Mouse (Mus musculus) G1E (cell line): ENCODE results near the gene Slc25a20. TPM values are rescaled to one million over a fixed set of nuclear protein-coding genes. Genes with fewer than 3 reads are reported as not detected.

Source experiments
- ATAC-seq: 2 replicates; pipeline ENCODE4 v1.8.0; 2016; ENCODE audit warnings: mild to moderate bottlenecking; ENCODE audit not compliant: insufficient number of reproducible peaks, poor library complexity, low FRiP score, severe bottlenecking; ENCODE audit errors: extremely low read depth
- DNase-seq: peaks from one replicate; pipeline ENCODE4 v3.0.0; 2012; ENCODE audit warnings: low spot score
- H3K27me3 ChIP-seq: 2 replicates; pipeline ENCODE4 v1.6.1; 2012; ENCODE audit warnings: mild to moderate bottlenecking, low read length, inconsistent platforms; ENCODE audit not compliant: insufficient read depth
- H3K36me3 ChIP-seq: replicated peaks from 2 replicates; pipeline ENCODE3; 2012; ENCODE audit warnings: mild to moderate bottlenecking, inconsistent platforms
- H3K4me1 ChIP-seq: 2 replicates; pipeline ENCODE4 v1.6.1; 2012; ENCODE audit warnings: low read depth, low read length, inconsistent platforms, mixed read lengths; ENCODE audit not compliant: insufficient read depth
- H3K4me3 ChIP-seq: 2 replicates; pipeline ENCODE4 v1.5.1; 2012; ENCODE audit warnings: low read depth, mild to moderate bottlenecking, inconsistent platforms, low read length, moderate library complexity, mixed read lengths
- H3K9me3 ChIP-seq: replicated peaks from 2 replicates; pipeline ENCODE4 v1.6.1; 2012; ENCODE audit warnings: inconsistent platforms
- CTCF ChIP-seq: IDR thresholded peaks from 2 replicates; pipeline ENCODE4 v1.5.1; 2012; ENCODE audit warnings: low read depth, low read length, inconsistent platforms, mixed read lengths
- GATA1 ChIP-seq: IDR thresholded peaks from 2 replicates; pipeline ENCODE4 v1.6.1; 2012; ENCODE audit warnings: borderline replicate concordance, low read length, inconsistent platforms, mixed read lengths
- GATA2 ChIP-seq: IDR thresholded peaks from 2 replicates; pipeline ENCODE4 v1.6.1; 2012; ENCODE audit warnings: low read depth, low read length, inconsistent platforms, borderline replicate concordance
- POLR2AphosphoS5 ChIP-seq: IDR thresholded peaks from 2 replicates; pipeline ENCODE4 v1.6.1; 2012; ENCODE audit warnings: low read depth, low read length, inconsistent platforms; ENCODE audit not compliant: insufficient replicate concordance
- TAL1 ChIP-seq: conservative IDR thresholded peaks from 2 replicates; pipeline ENCODE4 v1.6.1; 2012; ENCODE audit warnings: low read depth, low read length, inconsistent platforms, mixed read lengths
- polyA plus RNA-seq: library from polyadenylated mRNA; stranded (reverse); fragments of >175 nt; gene quantifications from 2 replicates; pipeline ENCODE4 v1.2.3, GENCODE M21; 2012
- total RNA-seq, 2 experiments: library from RNA; stranded (forward) in 1 of 2; stranded (reverse) in 1 of 2; fragments of 200-1000 nt in 1 of 2; fragments of >200 nt in 1 of 2; fragmentation: Nextera tagmentation in 1 of 2; gene quantifications; 2 replicates each; pipeline ENCODE4 v1.2.3; 2014 to 2017

Gene Slc25a20
- total and polyA plus RNA-seq, 3 experiments, result 7.7 to 30.3 (median 17.8) TPM

DNA sequence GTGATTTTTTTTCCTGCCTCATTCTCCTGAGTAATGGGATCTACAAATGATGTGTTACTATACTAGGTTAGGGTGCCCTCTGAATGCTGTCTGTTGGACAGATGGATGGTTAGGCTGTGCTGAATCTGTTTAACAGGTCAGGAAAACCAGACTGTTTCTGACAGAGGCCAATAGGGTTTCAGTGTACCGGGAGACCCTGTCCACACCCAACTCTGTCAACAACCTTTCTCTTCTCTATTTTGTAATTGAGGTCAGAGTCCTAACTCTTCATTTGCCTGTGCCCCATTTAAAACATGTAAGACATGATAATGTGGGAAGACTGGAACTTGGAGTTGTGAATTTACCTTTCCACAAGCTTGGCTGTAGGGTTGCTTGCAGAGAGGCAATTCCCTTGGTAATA, 28.1 kb downstream of the Slc25a20 start:
- Histone ChIP-seq H3K4me3 (no peak overlapping the region), H3K36me3 (peaks cover 3% of the 10 kb centered on the region), H3K9me3 (peaks cover 15% of the 10 kb centered on the region), H3K4me1 (peaks cover 3% of the 10 kb centered on the region; the same call in 1 of the 2 replicates), H3K27me3 (peaks cover 23% of the 10 kb centered on the region)
- DNase-seq, result no peak
- TF ChIP-seq POLR2AphosphoS5 (no peak), TAL1 (no peak), CTCF (no peak), GATA2 (no peak), GATA1 (no peak)
- no peak for ATAC-seq

DNA sequence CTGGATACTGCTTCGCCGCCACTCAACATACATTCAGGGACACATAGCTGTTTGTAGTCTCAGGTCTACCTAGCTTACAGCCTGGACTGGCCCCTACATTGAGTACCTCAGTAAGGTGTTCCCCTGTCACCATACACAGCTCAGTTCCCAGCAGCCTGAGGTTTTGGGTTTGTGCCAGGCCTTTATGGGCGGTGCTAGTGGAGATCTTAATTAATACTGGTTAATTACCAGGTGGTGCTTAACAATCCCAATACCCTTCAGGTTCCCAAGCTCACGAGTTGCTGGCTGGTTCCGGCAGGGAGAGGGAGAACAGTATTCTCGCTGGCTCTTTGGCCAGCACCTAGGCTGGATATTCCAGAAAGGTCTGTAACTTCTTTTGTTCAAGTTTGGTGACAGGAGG, 29.0 kb downstream of the Slc25a20 start:
- Histone ChIP-seq H3K36me3 (no peaks in the 10 kb centered on the region), H3K4me1 (peaks cover 3% of the 10 kb centered on the region; the same call in 1 of the 2 replicates), H3K4me3 (no peak overlapping the region), H3K27me3 (peaks cover 23% of the 10 kb centered on the region), H3K9me3 (peaks cover 15% of the 10 kb centered on the region)
- TF ChIP-seq GATA2, result no peak
- TF ChIP-seq TAL1, result no peak
- no peak for TF ChIP-seq CTCF
- TF ChIP-seq POLR2AphosphoS5, result no peak
- no peak for TF ChIP-seq GATA1
- DNase-seq (no peak), ATAC-seq (no peak)

DNA sequence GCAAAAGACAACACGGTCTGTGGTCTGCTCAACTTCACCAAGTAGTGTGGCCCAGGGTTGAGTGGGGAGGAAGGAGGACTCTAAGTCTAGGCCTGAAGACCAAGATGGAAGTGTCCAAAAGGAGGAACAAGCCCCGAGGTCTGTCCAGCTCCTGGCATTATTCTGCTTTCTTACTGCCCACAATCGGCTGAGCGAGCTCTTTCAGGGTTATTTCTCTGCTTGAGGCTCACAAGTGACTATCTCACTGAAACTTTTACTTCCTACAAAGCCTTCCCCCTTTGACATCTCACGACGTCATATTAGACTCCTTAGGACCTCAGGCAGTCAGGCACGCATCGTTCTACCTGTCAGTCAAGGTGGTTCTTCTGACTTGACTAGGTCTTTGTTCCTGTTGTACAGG, 29.5 kb downstream of the Slc25a20 start:
- Histone ChIP-seq H3K9me3 (peaks cover 15% of the 10 kb centered on the region), H3K4me1 (peaks cover 3% of the 10 kb centered on the region; the same call in 1 of the 2 replicates), H3K27me3 (peaks cover 23% of the 10 kb centered on the region), H3K36me3 (no peaks in the 10 kb centered on the region), H3K4me3 (no peak overlapping the region)
- ATAC-seq, result no peak
- DNase-seq, result no peak
- TF ChIP-seq CTCF (no peak), GATA1 (no peak), TAL1 (no peak), POLR2AphosphoS5 (no peak), GATA2 (no peak)

DNA sequence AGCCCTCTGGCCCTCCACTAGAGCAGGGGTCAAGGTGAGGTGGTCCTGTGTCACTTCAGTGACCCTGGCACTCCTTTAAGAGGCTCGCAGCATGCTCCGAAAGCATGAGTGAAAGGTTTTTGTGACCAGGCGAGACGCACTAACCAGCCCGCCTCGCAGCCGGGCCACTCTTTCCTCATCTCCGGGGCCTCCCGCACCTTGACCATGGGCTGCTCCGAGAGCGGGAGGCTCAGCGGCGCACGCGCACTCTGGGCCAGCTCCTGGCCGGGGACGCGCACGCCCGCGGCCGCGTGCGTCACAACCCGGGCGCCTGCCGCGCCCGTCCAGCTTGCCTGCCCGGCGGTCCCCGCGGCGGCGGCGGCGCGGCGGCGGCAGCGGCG, 29.9 kb downstream of the Slc25a20 start:
- DNase-seq, result no peak
- no peaks in the 10 kb centered on the region for H3K36me3 ChIP-seq
- H3K27me3 ChIP-seq, result peaks cover 23% of the 10 kb centered on the region
- peaks cover 3% of the 10 kb centered on the region; the same call in 1 of the 2 replicates for H3K4me1 ChIP-seq
- H3K9me3 ChIP-seq, result peaks cover 15% of the 10 kb centered on the region
- no peak for TF ChIP-seq POLR2AphosphoS5
- no peak for ATAC-seq
- no peak overlapping the region for H3K4me3 ChIP-seq

DNA sequence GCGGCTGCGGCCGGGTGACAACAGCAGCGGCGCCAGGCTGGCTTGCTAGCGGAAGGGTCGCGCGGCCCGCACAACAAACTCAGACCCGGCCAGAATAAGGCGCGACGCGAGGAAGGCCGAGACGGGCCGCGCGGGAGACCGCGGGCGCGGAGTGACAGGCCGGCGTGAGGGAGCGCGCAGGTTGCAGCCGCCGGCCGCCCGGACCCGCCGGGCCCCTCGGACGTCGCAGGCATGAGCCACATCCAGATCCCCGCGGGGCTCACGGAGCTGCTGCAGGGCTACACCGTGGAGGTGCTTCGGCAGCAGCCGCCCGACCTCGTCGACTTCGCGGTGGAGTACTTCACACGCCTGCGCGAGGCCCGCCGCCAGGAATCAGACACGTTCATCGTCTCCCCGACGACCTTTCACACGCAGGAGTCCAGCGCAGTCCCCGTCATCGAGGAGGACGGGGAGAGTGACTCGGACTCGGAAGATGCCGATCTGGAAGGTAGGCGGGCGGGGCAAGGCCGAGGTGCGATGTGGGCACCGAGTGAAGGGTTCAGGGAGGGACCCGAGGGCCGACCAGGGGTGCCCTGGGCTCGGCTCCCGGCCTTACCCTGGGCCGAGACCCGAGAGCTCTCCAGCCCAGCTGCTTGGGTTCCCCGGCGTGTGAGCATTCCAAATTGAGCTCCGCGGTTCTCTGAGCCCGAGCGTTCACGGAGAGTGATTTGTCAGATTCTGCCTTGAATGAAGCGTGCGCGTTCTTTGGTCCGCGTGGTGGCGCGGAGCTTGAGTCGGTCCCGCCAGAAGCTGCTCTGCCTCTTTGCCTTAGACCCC, 30.5 kb downstream of the Slc25a20 start:
- Histone ChIP-seq H3K27me3 (peaks cover 23% of the 10 kb centered on the region), H3K4me3 (no peak overlapping the region; the same call in 1 of the 2 replicates), H3K36me3 (no peaks in the 10 kb centered on the region), H3K9me3 (peaks cover 15% of the 10 kb centered on the region), H3K4me1 (peaks cover under 1% of the 10 kb centered on the region; the same call in 1 of the 2 replicates)
- TF ChIP-seq GATA1, result no peak
- no peak for TF ChIP-seq TAL1
- no peak for TF ChIP-seq CTCF
- no peak for TF ChIP-seq GATA2
- TF ChIP-seq POLR2AphosphoS5, result no peak
- DNase-seq (no peak), ATAC-seq (no peak)

DNA sequence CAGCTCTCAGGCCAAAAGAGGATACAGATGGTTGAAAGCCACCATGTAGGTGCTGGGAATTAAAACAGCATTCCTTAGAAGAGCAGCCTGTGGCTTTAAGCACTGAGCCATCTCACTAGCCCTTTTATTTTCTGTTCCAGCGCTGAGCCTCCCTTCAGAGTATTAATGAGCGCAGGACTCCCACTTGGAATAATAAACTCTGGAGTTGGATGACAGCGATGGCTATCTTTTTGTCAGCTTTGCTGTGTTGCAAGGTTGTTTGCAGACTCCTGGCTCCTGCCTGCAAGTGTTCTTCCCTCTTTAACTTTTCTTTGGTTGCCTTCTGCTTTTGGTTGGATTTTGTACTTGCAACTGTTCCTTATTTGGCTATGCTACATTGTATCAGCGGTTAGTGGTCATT, 32.1 kb downstream of the Slc25a20 start:
- peaks cover 23% of the 10 kb centered on the region for H3K27me3 ChIP-seq
- H3K36me3 ChIP-seq, result no peaks in the 10 kb centered on the region
- no peak overlapping the region for H3K4me3 ChIP-seq
- no peak for TF ChIP-seq GATA2
- no peak for TF ChIP-seq GATA1
- no peak for TF ChIP-seq TAL1
- no peak for TF ChIP-seq CTCF
- TF ChIP-seq POLR2AphosphoS5, result no peak
- H3K9me3 ChIP-seq, result peaks cover 15% of the 10 kb centered on the region
- DNase-seq (no peak), ATAC-seq (no peak)
- H3K4me1 ChIP-seq, result no peaks in the 10 kb centered on the region

DNA sequence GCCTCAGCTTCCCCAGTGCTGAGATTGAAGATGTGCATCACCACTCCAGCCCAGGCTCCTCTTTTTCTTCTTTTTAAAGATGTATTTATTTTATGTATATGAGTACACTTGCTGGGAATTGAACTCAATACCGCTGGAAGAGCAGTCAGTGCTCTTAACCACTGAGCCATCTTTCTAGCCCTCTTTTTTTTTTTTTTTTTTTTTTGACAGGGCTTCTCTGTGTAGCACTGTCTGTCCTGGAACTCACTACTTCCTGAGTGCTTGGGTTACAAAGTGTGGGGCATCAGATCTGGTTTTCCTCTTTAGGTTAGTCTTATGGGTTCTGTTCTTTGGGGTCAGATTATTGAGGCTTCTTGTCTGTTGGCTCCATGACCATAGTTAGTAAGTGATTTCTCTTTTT, 32.6 kb downstream of the Slc25a20 start:
- no peak for ATAC-seq
- TF ChIP-seq CTCF (no peak), POLR2AphosphoS5 (no peak), GATA1 (no peak), GATA2 (no peak), TAL1 (no peak)
- Histone ChIP-seq H3K4me3 (no peak overlapping the region), H3K4me1 (no peaks in the 10 kb centered on the region), H3K27me3 (peaks cover 23% of the 10 kb centered on the region), H3K9me3 (peaks cover 15% of the 10 kb centered on the region), H3K36me3 (no peaks in the 10 kb centered on the region)
- DNase-seq, result no peak
